Mouse (Mus musculus): Measurements from ENCODE around the gene L2hgdh.

- TF ChIP-seq EP300 (IDR thresholded peaks at IDR 0.05; ENCODE audit: low read depth) (no peak), CTCF (IDR thresholded peaks at IDR 0.05; ENCODE audit: low read depth) (peak; percentile 28; the same call in 1 of the 2 replicates)
These were observed 17.3 kb upstream of the L2hgdh start for GRCm38 (mm10) chr12:69741965-69742364.

Data from liver, postnatal 0 days (tissue).